Mouse (Mus musculus): ENCODE data around the gene Ccdc42. TPM values are rescaled to one million over a fixed set of nuclear protein-coding genes. Genes with fewer than 3 reads are reported as not detected.
A peak's percentile ranks its signal among the peaks of the same experiment; 100 is the strongest.

The Ccdc42 gene
- polyA plus RNA-seq, 1 experiment from 2014 or later = 0.42 TPM

DNA sequence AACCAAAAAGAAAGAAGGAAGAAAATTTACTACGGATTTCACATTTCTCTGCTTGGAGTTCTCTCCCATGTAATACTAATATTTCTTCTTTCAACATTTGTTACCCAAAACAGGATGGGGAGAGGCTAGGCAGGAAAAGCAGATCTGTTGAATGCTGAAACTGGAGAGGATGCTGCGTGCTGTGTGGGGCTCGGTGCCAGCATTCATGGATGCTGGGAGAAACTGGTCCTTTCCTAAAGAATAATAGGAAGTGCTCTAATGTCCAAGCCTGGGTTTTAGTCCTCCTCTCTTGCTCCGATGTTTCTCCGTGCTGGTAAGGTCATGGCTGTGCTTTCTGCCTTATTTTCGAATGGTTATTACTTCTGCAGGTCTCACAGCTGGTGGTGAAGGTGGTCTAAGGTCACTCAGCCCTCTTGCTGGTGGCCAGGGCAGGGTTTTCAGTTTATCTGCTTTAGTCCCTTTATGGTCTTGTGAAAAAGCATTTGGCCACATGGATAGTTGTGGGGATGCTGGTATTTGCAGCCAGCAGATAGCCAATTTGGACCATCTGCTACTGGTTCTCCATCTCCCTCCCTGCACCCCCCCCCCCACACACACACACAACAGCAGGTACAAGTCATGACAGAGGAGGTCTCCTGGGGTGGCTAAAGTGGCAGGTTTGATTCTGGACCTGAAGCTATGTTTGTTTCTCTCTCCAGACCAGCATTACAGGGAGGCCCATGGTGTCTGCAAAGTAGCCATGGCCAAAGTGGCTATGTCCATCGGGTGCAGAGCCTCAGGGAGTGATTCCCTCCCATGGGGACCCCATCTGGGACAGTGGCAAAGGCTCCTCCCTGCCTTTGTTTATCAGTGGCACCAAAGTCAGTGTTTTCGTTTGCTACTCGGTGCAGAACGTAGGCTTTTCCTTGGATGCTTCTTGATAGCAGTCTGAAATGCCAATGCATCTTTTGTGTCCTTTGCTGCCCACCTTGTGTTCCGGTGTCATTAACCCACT is 24.6 kb upstream of the Ccdc42 start:
- no peak for ATAC-seq (ENCODE audit: insufficient read depth, low FRiP score, low read depth)
- no peak overlapping the region for H3K27ac ChIP-seq
- H3K4me2 ChIP-seq = no peak overlapping the region
- H3K27me3 ChIP-seq (replicated peaks) = no peaks in the 10 kb centered on the region
- H3K9ac ChIP-seq = no peak overlapping the region
- H3K36me3 ChIP-seq = no peaks in the 10 kb centered on the region
- H3K9me3 ChIP-seq = no peaks in the 10 kb centered on the region
- no peaks in the 10 kb centered on the region for H3K4me1 ChIP-seq
- WGBS = 74% methylated on average over 11 of the region's 11 CpGs
- H3K4me3 ChIP-seq (replicated peaks) = no peak overlapping the region

DNA sequence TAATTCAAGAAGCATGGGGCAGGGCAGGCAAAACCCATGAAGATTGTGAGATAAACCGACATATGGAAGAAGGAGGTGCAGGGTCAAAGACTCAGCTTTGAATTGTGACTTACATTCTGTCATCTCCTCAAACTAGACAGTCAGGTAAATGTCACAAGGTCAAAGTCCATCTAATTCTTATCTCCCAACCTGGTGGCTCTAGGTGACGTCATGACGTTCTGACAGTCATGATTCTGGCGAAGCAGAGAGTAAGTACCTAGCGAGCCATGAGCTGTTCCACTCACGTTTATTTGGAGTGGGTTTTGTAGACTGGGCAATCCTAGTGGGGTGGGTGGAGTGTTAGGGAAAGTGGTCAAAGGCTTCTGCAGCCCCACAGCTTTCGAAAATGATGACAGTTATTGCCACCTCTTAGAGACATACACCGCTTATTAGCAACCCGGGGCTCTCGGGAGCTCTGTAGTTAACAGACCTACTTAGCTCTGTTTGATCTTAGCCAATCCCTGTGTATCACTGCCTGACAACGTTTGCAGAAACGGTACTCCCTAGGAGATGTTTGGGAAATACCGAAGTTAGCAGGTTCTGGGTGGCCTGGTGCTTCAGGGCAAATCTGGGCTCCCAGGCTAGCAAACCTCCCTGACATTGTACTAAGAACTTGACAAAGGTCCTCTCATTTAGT is 22.3 kb upstream of the Ccdc42 start:
- H3K9ac ChIP-seq = no peak overlapping the region
- no peaks in the 10 kb centered on the region for H3K36me3 ChIP-seq
- no peak for ATAC-seq (ENCODE audit: insufficient read depth, low FRiP score, low read depth)
- 73% methylated on average over 13 of the region's 13 CpGs for WGBS
- no peaks in the 10 kb centered on the region for H3K4me1 ChIP-seq
- H3K4me2 ChIP-seq = no peak overlapping the region
- no peak overlapping the region for H3K27ac ChIP-seq
- H3K9me3 ChIP-seq = no peaks in the 10 kb centered on the region
- H3K27me3 ChIP-seq (replicated peaks) = no peaks in the 10 kb centered on the region
- no peak overlapping the region for H3K4me3 ChIP-seq (replicated peaks)

DNA sequence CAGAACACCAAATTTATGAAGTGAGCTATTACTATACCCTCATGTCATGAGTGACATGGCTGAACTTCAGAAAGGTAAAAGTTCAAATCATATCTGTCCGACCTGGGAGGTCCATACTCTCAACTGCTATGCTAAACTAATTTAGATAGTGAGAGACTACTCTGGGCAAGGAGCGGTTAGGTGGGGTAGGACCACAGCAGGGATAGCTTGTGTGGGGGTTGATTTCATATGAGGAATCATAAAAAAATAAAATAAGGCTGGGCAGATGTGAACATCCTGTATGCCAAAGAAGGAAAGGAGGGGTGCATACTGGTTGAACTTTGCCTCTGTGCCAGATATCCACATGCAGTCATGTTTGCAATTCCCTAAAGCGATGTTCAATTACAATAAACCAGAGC is 21.8 kb upstream of the Ccdc42 start:
- Histone ChIP-seq H3K36me3 (no peaks in the 10 kb centered on the region), H3K4me2 (no peak overlapping the region), H3K4me1 (no peaks in the 10 kb centered on the region), H3K9ac (no peak overlapping the region), H3K4me3 (replicated peaks) (no peak overlapping the region), H3K9me3 (no peaks in the 10 kb centered on the region), H3K27ac (no peak overlapping the region), H3K27me3 (replicated peaks) (no peaks in the 10 kb centered on the region)
- 87% methylated on average over 3 of the region's 3 CpGs for WGBS
- ATAC-seq (ENCODE audit: insufficient read depth, low FRiP score, low read depth) = no peak

DNA sequence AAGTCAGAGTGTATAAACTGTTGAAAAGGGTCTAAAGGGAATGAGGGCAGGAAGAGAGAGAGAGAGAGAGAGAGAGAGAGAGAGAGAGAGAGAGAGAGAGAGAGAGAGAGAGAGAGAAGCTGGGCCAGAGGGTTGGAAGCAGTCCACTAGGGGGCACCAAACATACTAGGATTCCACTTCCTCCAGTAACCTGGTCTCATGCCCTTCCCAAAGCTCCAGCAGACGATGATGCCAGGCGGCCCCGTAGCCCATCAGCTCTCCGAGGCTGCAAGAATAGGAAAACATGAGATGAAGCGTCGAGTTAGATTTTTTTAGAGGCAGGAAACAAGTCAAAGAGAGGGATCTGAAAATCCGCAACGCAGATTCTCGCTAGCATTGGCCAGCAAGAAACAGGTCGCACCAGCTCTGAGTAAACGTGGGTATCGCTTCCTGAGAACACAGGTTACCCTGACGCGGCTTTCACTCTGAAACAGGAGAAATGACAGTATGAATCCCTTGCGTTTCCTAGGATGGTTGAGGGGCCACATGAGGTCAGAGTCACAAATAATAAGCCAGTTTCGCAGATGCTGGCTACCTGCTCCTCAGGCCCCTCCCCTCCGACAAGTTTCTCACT is 20.3 kb upstream of the Ccdc42 start:
- ATAC-seq (ENCODE audit: insufficient read depth, low FRiP score, low read depth) = no peak; the same call in 1 of the 2 replicates
- Histone ChIP-seq H3K4me2 (peak overlapping the region; percentile 74), H3K9ac (0 out of 2 replicates have a peak overlapping the region, but pooled peaks have one; percentile 3), H3K9me3 (no peaks in the 10 kb centered on the region), H3K27ac (no peak overlapping the region), H3K27me3 (replicated peaks) (no peaks in the 10 kb centered on the region), H3K4me3 (replicated peaks) (peak overlapping the region; percentile 35), H3K4me1 (0 out of 2 replicates have a peak, but pooled peaks cover 4% of the 10 kb centered on the region), H3K36me3 (no peaks in the 10 kb centered on the region)
- WGBS = 17% methylated on average over 17 of the region's 17 CpGs

DNA sequence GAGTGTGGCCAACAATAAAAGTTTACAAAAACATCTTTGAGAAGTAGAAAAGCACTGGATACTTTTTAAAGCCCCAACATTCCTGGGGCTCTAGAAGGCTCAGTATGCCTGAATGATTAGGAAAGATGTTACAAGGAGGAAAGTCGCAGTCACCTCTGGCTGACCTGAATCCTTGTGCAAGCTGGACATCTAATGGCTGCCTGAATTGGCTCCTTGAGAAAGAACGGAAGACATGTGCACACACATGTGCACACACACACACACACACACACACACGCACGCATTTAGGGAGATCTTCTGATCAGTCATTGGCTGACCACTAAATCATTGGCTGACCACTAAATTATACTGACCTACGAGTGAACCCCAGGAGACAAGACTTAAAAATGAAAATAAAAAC is 16.0 kb upstream of the Ccdc42 start:
- no peak for ATAC-seq (ENCODE audit: insufficient read depth, low FRiP score, low read depth)
- Histone ChIP-seq H3K27ac (no peak overlapping the region), H3K4me2 (no peak overlapping the region), H3K27me3 (replicated peaks) (no peaks in the 10 kb centered on the region), H3K36me3 (no peaks in the 10 kb centered on the region), H3K9me3 (no peaks in the 10 kb centered on the region), H3K4me3 (replicated peaks) (no peak overlapping the region), H3K4me1 (0 out of 2 replicates have a peak, but pooled peaks cover 4% of the 10 kb centered on the region), H3K9ac (no peak overlapping the region)
- 71% methylated on average over 5 of the region's 5 CpGs for WGBS

DNA sequence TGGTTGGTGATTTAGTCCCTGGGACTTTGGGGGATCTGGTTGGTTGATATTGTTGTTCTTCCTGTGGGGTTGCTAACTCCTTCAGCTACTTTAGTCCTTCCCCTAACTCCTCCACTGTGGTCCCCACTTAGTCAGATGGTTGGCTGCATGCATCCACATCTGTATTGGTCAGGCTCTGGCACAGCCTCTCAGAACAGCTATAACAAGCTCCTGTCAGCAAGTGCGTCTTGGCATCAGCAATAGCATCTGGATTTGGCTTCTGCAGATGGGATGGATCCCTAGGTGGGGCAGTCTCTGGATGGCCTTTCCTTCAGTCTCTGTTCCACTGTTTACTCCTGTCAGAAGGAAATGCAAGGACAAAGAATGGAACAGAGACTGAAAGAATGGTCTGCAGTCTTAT is 9.7 kb upstream of the Ccdc42 start:
- WGBS = 81% methylated on average over 1 of the region's 1 CpGs
- Histone ChIP-seq H3K27ac (no peak overlapping the region), H3K4me2 (no peak overlapping the region), H3K4me3 (replicated peaks) (no peak overlapping the region), H3K27me3 (replicated peaks) (no peaks in the 10 kb centered on the region), H3K36me3 (no peaks in the 10 kb centered on the region), H3K9me3 (no peaks in the 10 kb centered on the region), H3K4me1 (peaks cover 4% of the 10 kb centered on the region; the same call in 1 of the 2 replicates), H3K9ac (no peak overlapping the region)
- no peak for ATAC-seq (ENCODE audit: insufficient read depth, low FRiP score, low read depth)

DNA sequence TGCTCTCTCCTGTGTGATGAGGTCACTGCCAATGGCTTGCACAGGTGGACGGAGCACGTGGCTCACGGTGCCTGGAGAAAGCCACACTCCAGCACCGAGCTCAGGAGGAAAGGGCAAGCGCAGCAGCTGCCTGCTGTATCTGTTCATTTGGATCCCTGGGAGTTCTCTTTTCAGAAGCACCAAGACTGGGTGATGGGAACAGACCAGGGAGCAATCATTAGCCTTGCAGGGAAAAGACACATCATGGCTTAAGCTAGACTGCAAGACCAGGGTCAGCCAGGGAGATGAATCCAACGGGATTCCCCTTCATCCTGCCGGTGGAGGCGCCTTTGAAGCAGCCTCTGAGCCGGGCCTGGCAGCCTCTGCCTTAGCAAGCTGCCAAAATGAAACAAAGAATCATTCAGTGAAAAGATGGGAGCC is 7.3 kb upstream of the Ccdc42 start:
- Histone ChIP-seq H3K9ac (no peak overlapping the region), H3K36me3 (no peaks in the 10 kb centered on the region), H3K27me3 (replicated peaks) (no peaks in the 10 kb centered on the region), H3K4me1 (peaks cover 4% of the 10 kb centered on the region; the same call in 1 of the 2 replicates), H3K9me3 (no peaks in the 10 kb centered on the region), H3K4me3 (replicated peaks) (no peak overlapping the region), H3K27ac (no peak overlapping the region), H3K4me2 (no peak overlapping the region)
- WGBS = 22% methylated on average over 9 of the region's 9 CpGs
- ATAC-seq (ENCODE audit: insufficient read depth, low FRiP score, low read depth) = no peak

DNA sequence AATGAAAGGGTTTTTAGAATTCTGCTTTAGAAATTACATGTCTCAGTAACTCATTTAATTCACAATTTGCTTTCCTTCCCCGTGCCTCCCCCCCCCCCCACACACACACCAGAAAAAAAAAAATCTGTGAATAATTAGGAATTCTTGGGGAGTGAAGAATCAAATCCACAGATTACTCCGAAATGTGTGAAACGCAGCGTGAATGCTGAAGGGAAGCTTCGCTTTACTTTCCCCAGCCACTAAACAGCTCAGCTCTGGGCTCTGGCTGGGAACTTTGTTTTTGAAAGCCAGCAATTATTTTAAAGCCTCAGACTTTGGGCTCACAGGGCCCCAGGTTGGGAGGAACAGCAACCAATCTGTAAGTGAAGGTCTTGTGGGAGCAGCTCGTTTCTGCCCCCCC is 6.3 kb upstream of the Ccdc42 start:
- H3K4me2 ChIP-seq = no peak overlapping the region
- no peak overlapping the region for H3K27ac ChIP-seq
- H3K36me3 ChIP-seq = no peaks in the 10 kb centered on the region
- no peak overlapping the region for H3K4me3 ChIP-seq (replicated peaks)
- ATAC-seq (ENCODE audit: insufficient read depth, low FRiP score, low read depth) = no peak
- H3K4me1 ChIP-seq = peaks cover 4% of the 10 kb centered on the region; the same call in 1 of the 2 replicates
- no peaks in the 10 kb centered on the region for H3K27me3 ChIP-seq (replicated peaks)
- no peak overlapping the region for H3K9ac ChIP-seq
- WGBS = 65% methylated on average over 6 of the region's 6 CpGs
- H3K9me3 ChIP-seq = no peaks in the 10 kb centered on the region

DNA sequence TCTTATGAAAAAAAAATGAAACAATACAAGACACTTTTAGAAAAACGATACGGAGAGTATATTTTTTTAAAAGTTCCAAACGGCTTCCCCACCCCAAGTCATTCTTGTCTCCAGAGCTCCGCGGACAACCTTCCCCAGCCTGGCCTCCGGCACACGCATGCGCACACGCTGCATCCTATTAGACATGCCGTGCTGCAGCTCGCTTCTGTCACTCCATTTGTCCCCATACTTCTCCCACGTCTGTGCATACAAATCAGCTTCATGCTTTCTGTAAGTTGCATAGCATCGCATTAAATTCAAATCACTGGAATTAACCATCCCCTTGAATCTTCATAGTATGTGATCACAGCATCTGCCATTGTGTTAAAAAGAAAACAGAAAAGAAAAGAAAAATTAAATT is 3.6 kb upstream of the Ccdc42 start:
- Histone ChIP-seq H3K4me3 (replicated peaks) (no peak overlapping the region), H3K4me1 (peaks cover 4% of the 10 kb centered on the region; the same call in 1 of the 2 replicates), H3K4me2 (no peak overlapping the region), H3K36me3 (no peaks in the 10 kb centered on the region), H3K9ac (no peak overlapping the region), H3K27me3 (replicated peaks) (no peaks in the 10 kb centered on the region), H3K27ac (no peak overlapping the region), H3K9me3 (no peaks in the 10 kb centered on the region)
- WGBS = 88% methylated on average over 13 of the region's 13 CpGs
- no peak for ATAC-seq (ENCODE audit: insufficient read depth, low FRiP score, low read depth)

DNA sequence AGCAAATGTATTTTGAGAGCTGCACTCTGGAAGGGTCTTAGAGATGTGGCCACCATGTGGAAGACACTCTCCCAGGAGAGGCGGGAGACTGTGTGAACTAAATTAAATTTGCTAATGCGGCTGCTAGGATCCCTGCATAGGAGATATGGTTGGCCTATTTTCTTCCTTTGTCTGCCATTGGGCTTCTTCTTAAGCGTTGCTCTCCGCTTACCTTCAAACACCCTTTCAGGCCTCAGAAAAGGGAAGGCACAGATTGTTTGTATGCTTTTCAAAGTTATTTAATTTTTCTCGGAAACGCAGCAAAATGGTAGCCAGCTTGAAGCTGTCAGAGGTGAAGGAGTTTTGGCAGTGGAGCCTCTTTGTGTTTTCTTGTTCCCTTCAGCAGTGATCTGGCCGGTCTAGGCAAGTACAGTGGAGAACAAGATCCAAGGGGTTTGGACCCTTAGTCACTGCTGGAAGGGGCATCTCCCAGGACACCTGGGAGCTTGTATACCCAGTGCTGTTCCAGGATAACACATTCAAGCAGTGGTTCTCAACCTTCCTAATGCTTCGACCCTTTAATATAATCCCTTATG is 2.8 kb upstream of the Ccdc42 start:
- Histone ChIP-seq H3K9ac (no peak overlapping the region), H3K9me3 (no peaks in the 10 kb centered on the region), H3K36me3 (no peaks in the 10 kb centered on the region), H3K4me3 (replicated peaks) (no peak overlapping the region), H3K4me2 (no peak overlapping the region), H3K4me1 (peaks cover 4% of the 10 kb centered on the region; the same call in 1 of the 2 replicates), H3K27me3 (replicated peaks) (no peaks in the 10 kb centered on the region), H3K27ac (0 out of 2 replicates have a peak overlapping the region, but pooled peaks have one; percentile 18)
- no peak for ATAC-seq (ENCODE audit: insufficient read depth, low FRiP score, low read depth)
- 49% methylated on average over 8 of the region's 8 CpGs for WGBS

DNA sequence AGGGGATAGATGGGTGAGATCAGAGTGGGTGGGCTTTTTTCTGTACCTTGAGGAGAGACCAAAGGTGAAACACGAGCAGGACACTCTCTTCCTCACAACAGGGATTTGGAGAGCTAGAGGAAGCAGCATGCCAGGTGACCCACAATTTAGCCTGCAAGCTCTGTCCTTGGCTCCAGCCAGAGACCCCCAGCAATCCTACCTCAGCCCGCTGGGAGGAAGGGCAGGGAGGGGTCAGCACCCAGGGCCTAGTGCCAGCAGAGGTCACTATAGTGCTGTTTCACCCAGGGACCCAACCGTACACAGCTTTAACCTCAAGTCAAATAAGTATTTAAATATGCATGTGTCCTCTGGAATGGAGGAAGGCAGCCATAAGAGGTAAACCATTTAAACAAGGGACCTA is 931 bp upstream of the Ccdc42 start:
- 24% methylated on average over 3 of the region's 3 CpGs for WGBS
- H3K27ac ChIP-seq = no peak overlapping the region
- H3K4me2 ChIP-seq = no peak overlapping the region
- no peaks in the 10 kb centered on the region for H3K36me3 ChIP-seq
- H3K4me3 ChIP-seq (replicated peaks) = no peak overlapping the region
- H3K27me3 ChIP-seq (replicated peaks) = no peaks in the 10 kb centered on the region
- no peak for ATAC-seq (ENCODE audit: insufficient read depth, low FRiP score, low read depth)
- H3K9me3 ChIP-seq = no peaks in the 10 kb centered on the region
- H3K9ac ChIP-seq = no peak overlapping the region
- H3K4me1 ChIP-seq = peaks cover 9% of the 10 kb centered on the region; the same call in 1 of the 2 replicates
